In the genomic region with DNA sequence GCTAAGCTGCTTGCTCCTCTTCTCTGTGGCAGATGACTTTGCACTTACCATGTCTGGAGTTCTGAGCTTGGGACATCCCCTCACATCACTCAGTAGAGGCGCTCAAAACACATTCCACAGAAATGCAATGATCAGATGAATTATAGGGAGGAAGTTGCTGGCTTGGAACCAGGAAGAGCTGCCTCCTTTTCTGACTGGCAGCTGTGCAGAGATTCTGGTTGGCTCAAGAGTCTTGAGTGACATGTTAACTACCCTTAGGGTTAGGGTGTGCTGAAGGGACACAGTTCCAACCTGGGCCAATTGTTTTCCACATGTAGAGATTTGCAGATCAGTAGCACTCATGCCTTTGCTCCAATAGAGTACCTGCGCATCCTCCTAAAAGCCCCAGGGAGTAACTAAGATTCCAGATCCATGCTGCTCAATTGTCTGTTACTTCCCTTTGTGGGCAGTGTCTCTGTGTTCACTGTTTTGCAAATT, we compare ENCODE assay signal across 8 mouse cellular contexts. TPM values are rescaled to one million over a fixed set of nuclear protein-coding genes. Genes with fewer than 3 reads are reported as not detected.
DNase-seq lines count a peak whose midpoint lies in the region; ATAC-seq and TF ChIP-seq lines count a peak whose summit lies in the region.
"Not testable (repeated sequence)": the region's sequence is repeated elsewhere in the genome, so short reads cannot be mapped to it uniquely, and the experiment has no call there.
"Had no signal": no experiment of that assay in that cellular context is flagged by ENCODE, and none has a peak within 500 bp of the region (broad histone marks: within the 10 kb centered on the region; RNA-seq: fewer than 3 reads in every experiment).

Gene Gm14412 (minus strand): TSS at position 51 of the 477 bp plus-strand sequence.

- TF ChIP-seq CTCF in E14TG2a.4 (conservative IDR thresholded peaks at IDR 0.05; ENCODE audit: low read length); G1E (IDR thresholded peaks at IDR 0.05; ENCODE audit: low read depth, low read length): not testable (repeated sequence)

- DNase-seq in 3134 (ENCODE audit: extremely low read depth, insufficient read length, low spot score) (peak; percentile 71), ES-CJ7 (ENCODE audit: low read depth, low spot score) (peak; percentile 72), ZHBTc4 (ENCODE audit: low read depth, low spot score) (peak; percentile 88)
- not testable (repeated sequence) for DNase-seq in G1E (ENCODE audit: low spot score)
- peak; percentile 79 for DNase-seq in heart, adult 11 months

- H3K36me3 ChIP-seq in E14TG2a.4 (ENCODE audit: insufficient read depth, low read length), result peaks cover 43% of the 10 kb centered on the region
- not testable (repeated sequence) for H3K36me3 ChIP-seq in G1E (replicated peaks)

- ATAC-seq in G1E (ENCODE audit: extremely low read depth, insufficient number of reproducible peaks, low FRiP score, poor library complexity, severe bottlenecking), result not testable (repeated sequence)

- H3K4me1 ChIP-seq in E14TG2a.4 (replicated peaks; ENCODE audit: low read depth, low read length), result peaks cover 63% of the 10 kb centered on the region
- not testable (repeated sequence) for H3K4me1 ChIP-seq in G1E (ENCODE audit: insufficient read depth, low read depth, low read length)

- H3K9me3 ChIP-seq in E14TG2a.4 (ENCODE audit: low read length); G1E (replicated peaks): not testable (repeated sequence)

- not testable (repeated sequence) for H3K27me3 ChIP-seq in E14TG2a.4 (ENCODE audit: insufficient read depth, low read length); G1E (ENCODE audit: insufficient read depth, low read length)

- peak within 1 kb of the TSS; percentile 65 for H3K4me3 ChIP-seq in E14TG2a.4 (replicated peaks; ENCODE audit: low read length)
- not testable (repeated sequence) for H3K4me3 ChIP-seq in G1E (ENCODE audit: low read depth, low read length)

RNA-seq across cellular contexts. Expression of gene Gm14412, which starts in this region (rescaled TPM):
- total RNA-seq in G1E (2014; fragmentation: Nextera tagmentation) (32.1 and 37.0 TPM in 2 replicates), G1E (2017) (6.5 and 11.4 TPM in 2 replicates)
- 0.24 and 0.46 TPM in 2 replicates for polyA plus RNA-seq in G1E (2012)
- polyA plus RNA-seq: CD4-positive, CD25-positive, alpha-beta regulatory T cell, adult 4 months; forebrain, embryonic 11.5 days had no signal
